Mouse (Mus musculus) heart, postnatal 0 days (tissue): Measurements from ENCODE around the gene Hipk2. TPM values are rescaled to one million over a fixed set of nuclear protein-coding genes. Genes with fewer than 3 reads are reported as not detected.

Source experiments
- ATAC-seq: fragments of 200-750 bp; cut with Nextera tagmentation; 2 replicates; pipeline ENCODE4 v1.8.0; 2017; ENCODE audit warnings: low read depth, moderate number of reproducible peaks, moderate library complexity; ENCODE audit not compliant: insufficient read depth
- DNase-seq: peaks from one replicate; pipeline ENCODE4 v3.0.0-alpha.2; 2016; ENCODE audit warnings: low spot score
- H3K27ac ChIP-seq: fragments of 300-500 bp; sonication (generic); 2 replicates; pipeline ENCODE4 v1.5.1; 2014; ENCODE audit warnings: low read depth, mild to moderate bottlenecking
- H3K27me3 ChIP-seq: fragments of 300-500 bp; sonication (generic); 2 replicates; pipeline ENCODE4 v1.6.1; 2014; ENCODE audit warnings: low read length, mixed read lengths; ENCODE audit not compliant: control insufficient read depth, insufficient read depth
- H3K36me3 ChIP-seq: fragments of 300-500 bp; sonication (generic); replicated peaks from 2 replicates; pipeline ENCODE4 v1.6.1; 2014; ENCODE audit warnings: low read length, mixed read lengths; ENCODE audit not compliant: control insufficient read depth, insufficient read depth
- H3K4me1 ChIP-seq: fragments of 300-500 bp; sonication (generic); 2 replicates; pipeline ENCODE4 v1.6.1; 2014; ENCODE audit warnings: antibody characterized with exemption; ENCODE audit not compliant: control insufficient read depth, insufficient read depth
- H3K4me2 ChIP-seq: fragments of 300-500 bp; sonication (generic); 2 replicates; pipeline ENCODE4 v1.6.1; 2014; ENCODE audit warnings: low read depth, mild to moderate bottlenecking, low read length, moderate library complexity
- H3K4me3 ChIP-seq: fragments of 300-500 bp; sonication (generic); 2 replicates; pipeline ENCODE4 v1.5.1; 2014; ENCODE audit warnings: low read depth, low read length
- H3K9ac ChIP-seq: fragments of 300-500 bp; sonication (generic); replicated peaks from 2 replicates; pipeline ENCODE4 v1.6.1; 2014; ENCODE audit warnings: low read depth, low read length, mixed read lengths
- H3K9me3 ChIP-seq: fragments of 300-500 bp; sonication (generic); replicated peaks from 2 replicates; pipeline ENCODE4 v1.6.1; 2016; ENCODE audit warnings: low read length; ENCODE audit not compliant: control insufficient read depth
- CTCF ChIP-seq: IDR thresholded peaks from 2 replicates; pipeline ENCODE4 v1.5.1; 2016; ENCODE audit warnings: antibody characterized with exemption, control low read depth, low read depth
- EP300 ChIP-seq: IDR thresholded peaks from 2 replicates; pipeline ENCODE4 v1.6.1; 2016; ENCODE audit warnings: antibody characterized with exemption, low read depth
- WGBS: fragments of 180-500 bp; shearing (Covaris S2); extraction: QIAGEN DNeasy Blood & Tissue Kit; methylation state at CpG from one replicate; pipeline ENCODE4 v1.1.7; 2014; 5-methylcytosine and 5-hydroxymethylcytosine counted together
- polyA plus RNA-seq: library from polyadenylated mRNA; unstranded; fragments of >200 nt; fragmentation: Nextera tagmentation; extraction: Ambion mirVana; gene quantifications from 2 replicates; pipeline ENCODE4 v1.2.1, GENCODE M21; 2015
- total RNA-seq: library from RNA; depleted of rRNA; stranded (reverse); fragments of >200 nt; gene quantifications from 2 replicates; pipeline ENCODE4 v1.2.3, GENCODE M21; 2014; ENCODE audit warnings: low replicate concordance

The Hipk2 gene
- total and polyA plus RNA-seq, 2 experiments from 2014 or later: 9.8 to 45.0 TPM

- Histone ChIP-seq H3K27ac (no peak overlapping the region), H3K9me3 (no peaks in the 10 kb centered on the region), H3K36me3 (no peaks in the 10 kb centered on the region), H3K9ac (no peak overlapping the region), H3K4me1 (peaks cover 47% of the 10 kb centered on the region), H3K4me2 (no peak overlapping the region), H3K27me3 (no peaks in the 10 kb centered on the region), H3K4me3 (no peak overlapping the region)
- TF ChIP-seq CTCF: no peak
- no peak for TF ChIP-seq EP300
- DNase-seq (no peak), ATAC-seq (no peak)
- 72% methylated on average over 2 of the region's 2 CpGs for WGBS
Observed at GRCm38 (mm10) chr6:38755961-38756360, 120.0 kb downstream of the Hipk2 start.

GRCm38 (mm10) chr6:38755188-38755587 lies 120.8 kb downstream of the Hipk2 start:
- Histone ChIP-seq H3K9me3 (no peaks in the 10 kb centered on the region), H3K27ac (peak overlapping the region; percentile 30), H3K36me3 (no peaks in the 10 kb centered on the region), H3K4me3 (no peak overlapping the region), H3K4me2 (no peak overlapping the region), H3K4me1 (peaks cover 44% of the 10 kb centered on the region), H3K27me3 (no peaks in the 10 kb centered on the region), H3K9ac (no peak overlapping the region)
- TF ChIP-seq CTCF (no peak), EP300 (no peak)
- DNase-seq (no peak), ATAC-seq (no peak)
- 44% methylated on average over 2 of the region's 2 CpGs for WGBS

- no peaks in the 10 kb centered on the region for H3K27me3 ChIP-seq
- H3K4me1 ChIP-seq: peaks cover 38% of the 10 kb centered on the region
- no peaks in the 10 kb centered on the region for H3K36me3 ChIP-seq
- DNase-seq (peak; percentile 76), ATAC-seq (peak; percentile 91)
- TF ChIP-seq CTCF (no peak), EP300 (no peak)
- H3K4me2 ChIP-seq: no peak overlapping the region
- H3K4me3 ChIP-seq: no peak overlapping the region
- no peak overlapping the region for H3K9ac ChIP-seq
- peak overlapping the region; percentile 84 for H3K27ac ChIP-seq
- H3K9me3 ChIP-seq: no peaks in the 10 kb centered on the region
- 34% methylated on average over 2 of the region's 2 CpGs for WGBS
Observed at GRCm38 (mm10) chr6:38753729-38754128, 122.2 kb downstream of the Hipk2 start.

GRCm38 (mm10) chr6:38753025-38753424 lies 122.9 kb downstream of the Hipk2 start:
- no peaks in the 10 kb centered on the region for H3K9me3 ChIP-seq
- H3K36me3 ChIP-seq: no peaks in the 10 kb centered on the region
- H3K9ac ChIP-seq: no peak overlapping the region
- peak overlapping the region; percentile 84; the same call in 1 of the 2 replicates for H3K27ac ChIP-seq
- TF ChIP-seq EP300 (no peak), CTCF (no peak)
- no peak overlapping the region for H3K4me3 ChIP-seq
- ATAC-seq (no peak), DNase-seq (no peak)
- WGBS: 44% methylated on average over 2 of the region's 2 CpGs
- H3K4me2 ChIP-seq: no peak overlapping the region
- H3K4me1 ChIP-seq: peaks cover 36% of the 10 kb centered on the region
- no peaks in the 10 kb centered on the region for H3K27me3 ChIP-seq

GRCm38 (mm10) chr6:38752495-38752894 lies 123.5 kb downstream of the Hipk2 start:
- no peak overlapping the region for H3K9ac ChIP-seq
- peak; percentile 47 for DNase-seq

GRCm38 (mm10) chr6:38748037-38748436 lies 127.9 kb downstream of the Hipk2 start:
- Histone ChIP-seq H3K9me3 (no peaks in the 10 kb centered on the region), H3K36me3 (peaks cover 27% of the 10 kb centered on the region), H3K9ac (no peak overlapping the region), H3K27ac (no peak overlapping the region), H3K4me3 (no peak overlapping the region), H3K4me2 (no peak overlapping the region), H3K27me3 (no peaks in the 10 kb centered on the region), H3K4me1 (peaks cover 8% of the 10 kb centered on the region)
- ATAC-seq (no peak), DNase-seq (no peak)
- TF ChIP-seq CTCF (no peak), EP300 (no peak)
- WGBS: 55% methylated on average over 4 of the region's 4 CpGs

More at GRCm38 (mm10) chr6:38752495-38752894, 123.5 kb downstream of the Hipk2 start:
- no peaks in the 10 kb centered on the region for H3K27me3 ChIP-seq
- no peaks in the 10 kb centered on the region for H3K9me3 ChIP-seq
- TF ChIP-seq CTCF (peak; percentile 51), EP300 (no peak)
- H3K27ac ChIP-seq: peak overlapping the region; percentile 84; the same call in 1 of the 2 replicates
- H3K4me1 ChIP-seq: peaks cover 36% of the 10 kb centered on the region
- ATAC-seq: peak; percentile 65
- no peak overlapping the region for H3K4me2 ChIP-seq
- WGBS: 64% methylated on average over 6 of the region's 6 CpGs
- 0 out of 2 replicates have a peak, but pooled peaks cover 3% of the 10 kb centered on the region for H3K36me3 ChIP-seq
- no peak overlapping the region for H3K4me3 ChIP-seq
